Mouse (Mus musculus): ENCODE measurements around the gene Spock3. TPM values are rescaled to one million over a fixed set of nuclear protein-coding genes. Genes with fewer than 3 reads are reported as not detected.
"Not testable (repeated sequence)": the region's sequence is repeated elsewhere in the genome, so short reads cannot be mapped to it uniquely, and the experiment has no call there.

Gene Spock3
- 10 to 100 TPM; 40.6 to 44.3 TPM for total RNA-seq (2021)
- long read RNA-seq, partial matches to known transcripts = 4 of 6 reads
- long read RNA-seq, other reads (novel, unspliced or antisense) = 2 of 6 reads

- no peak for DNase-seq (ENCODE audit: low spot score in 2 of 2)
Measured at GRCm38 (mm10) chr8:62950709-62951108, at the start of gene Spock3. Gene Spock3 (plus strand): TSS chr8:62951009.

GRCm38 (mm10) chr8:62951173-62952134 is 645 bp downstream of the Spock3 start:
- DNase-seq (ENCODE audit: low spot score in 2 of 2) = peak; percentile 34 to 46

DNA sequence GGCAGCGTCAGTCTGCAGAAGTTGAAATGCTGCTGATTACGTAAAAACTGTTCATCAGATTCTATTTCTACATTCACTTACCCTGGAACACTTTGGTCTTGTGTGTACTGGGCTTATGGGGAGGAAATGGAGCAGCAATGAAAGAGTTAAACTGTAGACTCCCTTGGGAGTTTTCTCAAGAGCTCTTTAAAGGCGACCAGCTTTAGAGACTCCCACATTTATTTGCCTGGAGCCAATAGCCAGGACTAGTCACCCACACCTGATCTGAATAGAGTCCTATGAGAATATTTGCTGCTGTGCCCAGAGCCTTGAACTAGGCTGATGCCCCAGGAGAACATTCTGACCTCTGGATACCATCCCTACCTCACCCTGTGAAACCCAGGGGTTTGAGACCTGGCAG is 1.7 kb downstream of the Spock3 start:
- peak in 1 of 2 experiments; percentile 11 for DNase-seq (ENCODE audit: low spot score in 2 of 2)

DNA sequence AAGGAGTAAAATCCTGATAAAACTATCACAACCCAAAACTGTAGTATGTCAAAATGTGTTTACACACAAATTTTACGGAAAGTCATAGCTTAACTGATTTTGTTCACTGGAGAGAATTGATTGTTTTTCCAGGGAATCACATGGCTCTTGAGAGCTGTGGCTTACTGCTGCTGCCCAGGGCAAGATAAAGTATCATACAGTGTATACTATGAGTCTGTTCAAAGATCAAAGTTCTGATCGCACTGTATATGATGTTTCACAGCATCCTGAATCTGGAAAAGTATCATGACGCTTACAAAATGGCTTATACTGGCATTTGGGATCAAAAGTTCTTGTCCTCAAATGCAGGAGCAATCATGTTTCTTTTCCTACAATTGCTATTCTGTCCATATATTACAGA is 11.8 kb downstream of the Spock3 start:
- no peak for DNase-seq (ENCODE audit: low spot score in 2 of 2)

DNA sequence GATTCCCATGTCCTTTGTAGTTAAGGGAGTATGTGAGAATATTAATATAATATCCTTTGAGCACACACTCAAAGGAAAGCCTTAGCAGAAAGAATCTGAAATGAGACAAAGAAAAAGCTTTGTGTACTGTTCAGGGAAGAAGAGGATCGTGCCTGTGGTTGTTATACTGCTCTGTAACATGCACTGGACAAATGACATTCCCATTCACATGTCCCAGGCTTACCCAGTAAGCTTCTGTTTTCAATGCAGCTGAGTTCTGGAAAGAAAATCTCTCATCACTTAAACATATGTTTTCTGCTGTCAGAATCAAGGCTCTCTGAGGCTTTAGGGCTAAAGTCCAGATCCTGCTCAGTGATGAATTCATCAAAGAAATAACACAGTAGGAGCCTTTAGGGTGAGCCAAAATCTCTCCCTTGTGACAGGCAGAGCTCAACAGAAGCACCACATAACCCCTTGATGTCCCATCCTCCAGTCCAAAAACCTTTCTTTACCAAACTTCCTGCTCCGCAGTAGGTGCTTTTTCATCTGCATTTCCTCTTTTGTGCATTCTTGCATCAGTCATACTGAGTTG is 19.1 kb downstream of the Spock3 start:
- no peak for DNase-seq (ENCODE audit: low spot score in 2 of 2)

DNA sequence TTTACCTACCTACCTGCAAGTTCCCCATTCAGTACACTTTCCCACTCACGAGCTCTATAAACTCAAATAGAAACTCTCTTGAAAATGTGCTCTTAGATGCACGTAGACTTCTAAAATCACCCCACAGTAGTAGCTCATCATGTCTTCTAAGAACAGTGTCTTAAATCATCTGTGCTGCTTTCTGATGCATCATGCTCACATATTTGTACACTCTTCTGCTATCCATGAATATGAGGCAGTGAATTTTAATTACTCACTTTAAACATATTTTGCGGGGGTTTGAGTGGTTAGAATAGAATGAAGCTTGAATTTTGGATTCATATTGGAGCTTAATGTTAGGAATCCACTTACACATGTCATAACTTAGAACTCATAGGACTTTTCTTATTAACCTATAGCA is 138.2 kb downstream of the Spock3 start:
- DNase-seq (ENCODE audit: low spot score in 2 of 2) = no peak

GRCm38 (mm10) chr8:63098200-63098599 is 147.4 kb downstream of the Spock3 start:
- DNase-seq (ENCODE audit: low spot score in 2 of 2) = no peak

GRCm38 (mm10) chr8:63109761-63110160 is 159.0 kb downstream of the Spock3 start:
- DNase-seq (ENCODE audit: low spot score in 2 of 2) = no peak

GRCm38 (mm10) chr8:63112919-63113318 is 162.1 kb downstream of the Spock3 start:
- no peak for DNase-seq (ENCODE audit: low spot score in 2 of 2)

DNA sequence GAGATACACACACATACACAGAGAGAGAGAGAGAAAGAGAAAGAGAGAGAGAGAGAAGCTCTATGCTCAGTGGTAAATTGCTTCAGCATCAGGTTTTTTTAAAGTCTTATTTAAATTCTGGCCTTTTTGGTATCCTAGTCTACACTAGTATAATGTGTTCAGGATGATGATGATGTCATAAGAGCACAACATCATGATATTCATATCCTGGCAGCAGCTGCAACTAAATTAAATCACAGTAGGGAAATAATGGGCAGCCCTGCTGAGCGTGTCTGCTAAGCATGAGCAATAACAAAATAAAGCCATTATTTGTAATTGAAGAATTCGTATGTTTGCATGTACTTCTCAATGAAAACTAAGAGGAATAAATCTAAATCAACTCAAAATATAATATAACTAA is 169.7 kb downstream of the Spock3 start:
- no peak for DNase-seq (ENCODE audit: low spot score in 2 of 2)

- DNase-seq (ENCODE audit: low spot score in 2 of 2) = no peak
Measured at GRCm38 (mm10) chr8:63135406-63135805, 184.6 kb downstream of the Spock3 start.

DNA sequence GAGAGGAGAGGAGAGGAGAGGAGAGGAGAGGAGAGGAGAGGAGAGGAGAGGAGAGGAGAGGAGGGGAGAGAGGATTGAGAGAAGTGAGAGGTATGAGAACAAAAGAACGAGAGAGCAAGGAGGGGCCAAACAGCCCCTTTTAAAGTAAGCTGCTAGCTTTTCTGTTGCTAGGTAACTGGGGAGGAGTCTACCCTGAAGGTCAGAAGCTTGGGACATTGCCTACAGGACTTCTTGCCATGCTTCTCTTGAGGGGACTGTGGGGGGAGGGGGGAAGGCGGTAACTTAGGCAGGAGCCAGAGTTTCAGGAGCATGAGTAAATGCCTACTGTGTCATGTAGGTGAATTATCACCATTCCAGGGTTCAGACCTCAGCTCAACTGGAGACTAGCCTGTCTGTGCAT is 213.1 kb downstream of the Spock3 start:
- not testable (repeated sequence) for DNase-seq (ENCODE audit: low spot score in 2 of 2)

- DNase-seq (ENCODE audit: low spot score in 2 of 2) = no peak
Measured at GRCm38 (mm10) chr8:63165326-63165725, 214.5 kb downstream of the Spock3 start.

DNA sequence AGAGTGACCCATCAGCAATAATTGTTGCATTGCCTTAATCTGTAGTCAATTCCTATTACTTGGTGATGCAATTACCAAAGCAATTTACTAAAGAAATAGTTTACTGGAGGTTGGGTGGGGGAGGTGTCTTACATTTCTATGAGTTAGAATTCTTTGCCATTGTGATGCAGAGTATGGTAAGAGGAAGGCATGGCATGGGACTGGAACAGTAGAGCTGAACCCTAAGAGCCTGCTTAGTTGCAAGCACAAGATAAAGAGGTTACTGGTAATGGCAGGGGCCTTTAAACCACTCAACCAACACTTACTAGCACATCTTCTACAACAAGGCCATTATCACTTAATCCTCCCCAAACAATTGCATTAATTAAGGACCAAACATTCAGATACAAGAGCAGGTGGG is 219.1 kb downstream of the Spock3 start:
- DNase-seq (ENCODE audit: low spot score in 2 of 2) = no peak

DNA sequence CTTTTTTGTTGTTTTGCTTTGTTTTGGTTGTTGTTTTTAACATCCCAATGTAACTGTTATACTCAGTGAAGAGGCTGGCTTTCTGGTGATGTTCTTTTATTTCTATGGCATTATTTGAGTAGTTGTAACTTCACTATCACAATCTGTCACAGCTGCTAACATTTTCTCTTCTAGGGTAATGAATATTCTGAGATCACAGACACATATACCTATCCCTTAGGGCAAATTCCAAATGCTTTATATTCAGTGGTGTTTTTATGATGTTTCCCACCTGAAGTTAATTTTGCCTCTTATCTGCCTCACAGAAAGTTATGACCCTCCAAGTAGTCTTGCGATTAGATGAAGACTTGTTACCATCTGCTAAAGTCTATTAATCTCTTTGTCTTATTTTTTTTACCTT is 230.5 kb downstream of the Spock3 start:
- DNase-seq (ENCODE audit: low spot score in 2 of 2) = no peak

DNA sequence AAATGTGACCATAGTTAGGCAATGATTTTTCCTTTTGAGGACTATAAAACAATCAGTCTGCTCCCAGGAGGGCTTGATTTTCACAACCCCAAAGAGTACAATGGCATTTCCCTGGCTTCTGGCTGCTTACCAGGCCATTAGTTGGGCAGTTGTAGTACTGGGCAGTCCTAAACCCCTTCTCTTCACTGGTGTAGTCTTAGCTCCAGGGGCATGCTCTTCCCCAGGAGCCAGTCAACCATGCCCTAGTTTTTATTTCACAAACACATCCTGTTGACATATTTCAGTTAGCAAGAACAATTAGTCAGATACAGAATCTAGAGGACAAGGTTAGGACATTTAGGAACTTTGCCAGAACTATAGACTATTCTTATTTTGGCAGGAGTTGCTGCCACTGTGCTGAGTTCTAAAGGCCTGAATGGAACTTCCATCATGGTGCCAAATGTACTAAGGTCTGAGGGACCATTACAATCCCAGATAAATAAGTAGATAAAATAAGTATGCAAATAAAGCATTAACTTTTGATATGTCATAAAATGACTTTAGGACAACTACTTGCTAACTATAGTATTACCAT is 308.1 kb downstream of the Spock3 start:
- no peak for DNase-seq (ENCODE audit: low spot score in 2 of 2)

GRCm38 (mm10) chr8:63262516-63262915 is 311.7 kb downstream of the Spock3 start:
- DNase-seq (ENCODE audit: low spot score in 2 of 2) = no peak

GRCm38 (mm10) chr8:63335366-63335765 is 384.6 kb downstream of the Spock3 start:
- DNase-seq (ENCODE audit: low spot score in 2 of 2) = no peak

DNA sequence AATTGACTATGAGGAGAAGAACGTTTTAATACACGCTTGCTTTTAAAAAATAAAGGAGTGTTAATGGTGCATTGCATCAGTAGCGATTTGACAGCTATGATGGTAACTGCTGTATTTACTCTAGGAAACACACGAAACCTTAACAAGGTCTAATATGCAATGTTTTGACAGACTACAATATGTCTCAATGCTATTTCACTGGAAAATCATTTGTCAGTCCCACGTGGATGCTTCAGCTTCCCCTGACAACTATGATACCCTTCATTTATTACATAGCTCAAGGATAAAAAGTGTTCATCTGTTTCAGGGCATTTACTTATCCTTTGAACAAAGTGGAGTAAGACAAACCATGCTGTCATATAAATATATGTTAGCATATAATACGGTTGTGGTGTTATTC is 417.8 kb downstream of the Spock3 start:
- no peak for DNase-seq (ENCODE audit: low spot score in 2 of 2)

GRCm38 (mm10) chr8:63397659-63398058 is 446.9 kb downstream of the Spock3 start:
- no peak for DNase-seq (ENCODE audit: low spot score in 2 of 2)
